Mouse (Mus musculus): ENCODE results near the gene Elmod2.

Elmod2 gene

DNA sequence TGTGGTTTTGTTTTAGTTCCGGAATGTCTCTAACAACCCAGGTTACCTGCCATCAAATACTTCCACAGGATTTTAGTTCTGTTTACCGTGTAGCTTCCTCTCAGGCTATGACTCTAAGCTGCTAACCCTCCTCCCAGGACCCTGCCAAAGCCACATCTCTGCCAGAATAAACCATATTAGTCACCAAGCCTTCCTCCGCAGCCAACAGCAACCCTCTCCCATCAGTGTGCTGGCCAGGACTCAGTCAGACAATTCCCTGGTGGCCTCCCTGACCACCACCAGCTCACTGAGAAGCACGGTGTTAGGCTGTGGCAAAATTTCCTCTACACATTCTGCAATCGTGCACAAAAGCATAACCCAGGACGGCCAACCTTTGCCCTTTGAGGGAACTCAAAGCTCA is 53.9 kb downstream of the Elmod2 start:
- DNase-seq (ENCODE audit: low spot score in 2 of 2) = no peak

DNA sequence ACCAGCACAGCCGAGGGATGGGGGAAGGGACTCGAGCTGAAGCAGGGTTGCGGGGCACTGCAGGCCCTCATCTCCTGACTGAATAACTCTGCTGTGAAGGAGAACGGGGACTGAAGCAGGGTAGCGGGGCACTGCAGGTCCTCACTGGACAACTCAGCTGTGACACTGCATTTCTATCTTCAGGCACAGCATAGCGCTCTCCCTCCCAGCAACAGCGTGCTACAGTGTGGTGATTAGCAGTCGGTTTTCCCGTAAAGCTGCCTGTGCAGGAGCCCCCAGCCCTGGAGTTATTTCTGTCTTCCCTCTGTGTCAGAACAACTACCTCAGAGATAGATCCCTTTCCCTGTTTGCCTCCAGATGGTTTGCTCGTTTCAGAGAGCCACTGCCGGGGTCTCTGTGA is 57.8 kb downstream of the Elmod2 start:
- no peak for DNase-seq (ENCODE audit: low spot score in 2 of 2)

DNA sequence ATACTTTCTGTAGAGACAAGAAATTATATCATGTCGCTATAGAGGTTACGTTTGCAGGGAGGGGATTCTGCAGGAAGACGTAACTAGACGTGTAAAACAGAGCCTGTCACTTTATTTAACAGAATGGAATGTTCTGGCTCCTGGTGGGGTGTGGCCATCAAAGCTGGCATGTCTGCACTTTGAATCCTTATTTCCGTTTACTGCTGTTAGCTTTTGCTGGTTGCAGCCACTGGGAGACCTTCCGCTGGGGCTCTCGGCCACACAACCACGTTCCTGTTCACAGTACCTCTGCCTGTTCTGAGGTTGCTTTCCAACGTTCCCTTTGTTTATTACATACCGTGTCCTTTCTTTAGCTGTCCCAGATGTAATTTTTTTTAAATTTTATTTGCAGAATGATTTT is 59.8 kb downstream of the Elmod2 start:
- DNase-seq (ENCODE audit: low spot score in 2 of 2) = no peak

DNA sequence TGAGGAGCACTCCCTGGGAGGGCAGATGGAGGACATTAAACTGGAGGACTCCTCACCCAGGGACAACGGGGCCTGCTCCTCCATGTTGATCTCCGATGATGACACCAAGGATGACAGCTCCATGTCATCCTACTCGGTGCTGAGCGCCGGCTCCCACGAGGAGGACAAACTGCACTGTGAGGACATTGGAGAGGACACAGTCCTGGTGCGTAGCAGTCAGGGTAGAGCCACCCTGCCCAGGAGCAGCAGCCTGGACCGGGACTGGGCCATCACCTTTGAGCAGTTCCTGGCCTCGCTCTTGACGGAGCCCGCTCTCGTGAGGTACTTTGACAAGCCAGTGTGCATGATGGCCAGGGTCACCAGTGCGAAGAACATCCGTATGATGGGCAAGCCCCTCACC is 61.1 kb downstream of the Elmod2 start:
- no peak for DNase-seq (ENCODE audit: low spot score in 2 of 2)

All from right cerebral cortex, adult 2 months (tissue).